Mouse (Mus musculus): ENCODE data around the gene Klra6. TPM values are rescaled to one million over a fixed set of nuclear protein-coding genes. Genes with fewer than 3 reads are reported as not detected.

The Klra6 gene
- not detected in 2 replicates for polyA plus RNA-seq (2012)

GRCm38 (mm10) chr6:130026854-130027253 lies at the start of gene Klra6:
Gene Klra6, minus strand, starts transcription at chr6:130026954.

GRCm38 (mm10) chr6:130067171-130067570 lies 40.4 kb upstream of the Klra6 start, which contains the start of gene Klra4:
Gene Klra4, minus strand, starts transcription at chr6:130067271.

Other genes starting within 250 kb of the Klra6 start
- not detected in 2 replicates for gene Gm156, start 242.7 kb downstream of the Klra6 start, polyA plus RNA-seq (2012)
- not detected in 2 replicates for gene Gm17631, start 164.3 kb downstream of the Klra6 start, polyA plus RNA-seq (2012)
- gene Klra17, start 150.3 kb downstream of the Klra6 start, polyA plus RNA-seq (2012) = 0.07 TPM in 1 of 2 replicates, not detected in the other
- gene Klra5, start 109.3 kb downstream of the Klra6 start, polyA plus RNA-seq (2012) = not detected in 2 replicates
- 0.06 TPM in 1 of 2 replicates, not detected in the other for gene Klra4, start 40.3 kb upstream of the Klra6 start, polyA plus RNA-seq (2012)
- 0.07 TPM in 1 of 2 replicates, not detected in the other for gene Klra8, start 102.9 kb upstream of the Klra6 start, polyA plus RNA-seq (2012)
- gene Klra9, start 166.2 kb upstream of the Klra6 start, polyA plus RNA-seq (2012) = 0.10 TPM in 1 of 2 replicates, not detected in the other
- 0.17 TPM in 1 of 2 replicates, not detected in the other for gene Klra7, start 206.4 kb upstream of the Klra6 start, polyA plus RNA-seq (2012)